Mouse (Mus musculus) WW6 (cell line): ENCODE results near the gene Gm37240.

Source experiments
- DNase-seq: peaks from one replicate; pipeline ENCODE4 v3.0.0-alpha.2; 2013; ENCODE audit warnings: low read depth, low spot score

Gene Gm37240

GRCm38 (mm10) chr3:84481104-84481503 is 1406.2 kb downstream of the Gm37240 start:
- DNase-seq, result no peak

GRCm38 (mm10) chr3:84480006-84480897 is 1407.1 kb downstream of the Gm37240 start, which contains the start of gene Fhdc1:
Gene Fhdc1 (minus strand): TSS chr3:84480429.
- DNase-seq, result no peak

DNA sequence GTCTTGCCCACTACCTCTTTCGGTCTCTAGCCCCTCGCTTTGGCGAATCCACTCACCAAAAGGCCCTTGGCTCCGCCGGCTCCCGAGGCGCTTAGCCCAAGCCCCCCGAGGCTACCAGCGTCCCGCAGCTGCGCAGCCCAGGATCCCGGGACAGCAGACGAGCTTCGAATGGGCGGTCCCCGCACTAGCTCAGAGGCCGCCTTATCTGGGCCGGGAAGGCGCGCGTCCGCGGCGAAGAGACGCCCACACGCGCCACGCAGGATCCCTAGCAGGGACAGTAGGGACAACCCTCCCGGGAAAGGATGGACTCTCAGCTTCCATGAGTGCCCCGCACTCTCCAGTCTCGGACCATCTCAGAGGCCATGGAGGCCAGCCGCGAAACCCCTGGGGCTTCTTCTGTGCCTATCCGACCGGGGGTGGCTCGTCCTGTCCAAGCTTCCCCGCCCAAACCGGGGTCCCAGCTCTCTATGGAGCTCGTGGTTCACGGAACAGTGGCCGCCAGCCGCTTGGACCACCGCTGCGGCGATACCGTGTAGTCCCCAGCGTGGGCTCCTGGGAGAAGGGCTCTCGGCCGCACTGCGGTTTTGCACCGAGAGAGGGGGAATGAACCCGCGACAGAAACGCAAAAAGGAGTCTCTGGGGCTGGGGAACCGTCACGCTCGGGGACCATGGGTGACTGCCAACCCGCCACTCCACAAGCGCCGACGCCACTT is 1407.9 kb downstream of the Gm37240 start:
- DNase-seq, result no peak

DNA sequence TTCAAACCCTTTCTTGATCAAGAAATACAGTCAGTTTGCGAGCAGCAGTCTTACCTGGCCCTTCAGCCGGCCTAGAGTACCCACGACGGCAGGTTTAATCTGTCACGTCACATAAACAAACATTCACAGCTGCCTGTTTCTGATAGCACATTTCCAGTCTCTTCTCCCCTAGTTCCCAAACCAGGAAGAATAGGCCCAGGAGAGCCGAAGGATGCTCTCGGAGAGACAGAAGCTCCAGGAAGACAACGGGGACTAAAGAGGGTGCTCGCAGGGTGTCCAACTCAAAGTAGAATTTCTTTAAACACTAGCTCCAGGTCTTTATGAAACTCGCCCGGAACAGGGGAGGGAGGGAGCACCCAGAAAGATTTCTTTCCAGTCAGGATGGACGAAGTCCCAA is 1408.4 kb downstream of the Gm37240 start:
- DNase-seq, result no peak

DNA sequence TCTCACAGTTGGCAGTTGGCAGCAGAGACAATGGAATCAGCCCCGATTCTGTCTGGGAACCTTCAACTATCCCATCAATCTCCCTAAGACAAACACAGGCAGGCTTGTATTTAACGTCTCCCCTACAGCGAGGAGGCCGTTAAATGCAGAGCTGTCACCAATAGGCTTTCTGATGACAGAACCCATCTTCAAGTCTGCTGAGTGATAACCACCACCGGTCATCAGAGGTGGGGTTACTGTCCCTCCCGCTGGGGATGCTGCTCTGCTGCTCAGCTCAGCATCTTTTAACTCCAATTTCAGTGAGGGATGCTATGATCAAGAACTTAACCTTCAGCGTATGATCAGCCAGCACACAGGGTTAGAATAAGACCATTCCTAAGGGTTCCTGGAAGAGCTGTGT is 1409.1 kb downstream of the Gm37240 start:
- no peak for DNase-seq

DNA sequence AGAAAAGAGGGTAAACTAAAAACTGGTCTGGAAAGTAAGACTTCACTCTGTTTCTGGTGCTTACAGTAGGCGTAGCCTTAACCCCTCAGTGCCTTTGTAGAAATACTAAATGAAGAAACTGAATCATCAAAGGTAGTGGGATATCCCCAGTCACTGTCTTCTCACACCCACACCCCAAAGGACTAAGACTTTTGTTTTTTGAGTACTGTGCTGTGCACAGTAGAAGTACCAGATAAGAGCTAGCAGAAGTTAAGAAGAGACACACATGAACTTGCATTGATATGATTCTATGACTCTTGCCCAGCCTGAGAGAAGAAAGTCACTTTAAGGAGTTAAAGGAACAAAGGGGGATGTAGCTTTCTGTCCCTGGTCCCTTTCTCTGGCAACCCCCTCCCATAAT is 1409.8 kb downstream of the Gm37240 start:
- DNase-seq, result no peak

GRCm38 (mm10) chr3:84474981-84475775 is 1412.1 kb downstream of the Gm37240 start:
- no peak for DNase-seq

DNA sequence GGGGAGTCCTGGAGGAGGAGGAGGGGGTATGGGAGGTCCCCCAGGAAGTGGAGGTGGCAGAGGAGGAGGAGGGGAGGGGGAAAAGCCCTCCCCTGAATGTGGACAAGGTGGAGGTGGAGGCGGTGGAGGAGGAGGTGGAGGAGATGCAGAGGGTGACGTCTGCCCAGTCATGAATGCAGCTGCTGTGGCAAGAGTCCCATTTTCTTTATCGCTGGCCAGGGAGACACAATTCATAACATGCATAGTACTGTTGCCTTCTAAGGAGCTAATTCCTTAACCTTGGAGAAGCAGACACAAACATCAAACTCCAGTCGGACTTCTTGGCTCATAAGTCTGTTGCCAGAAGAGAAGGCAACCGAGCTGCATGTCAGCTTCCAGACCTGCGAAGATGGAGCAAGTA is 1412.9 kb downstream of the Gm37240 start:
- no peak for DNase-seq

- DNase-seq, result no peak
These were observed 1414.4 kb downstream of the Gm37240 start for GRCm38 (mm10) chr3:84472955-84473354.

DNA sequence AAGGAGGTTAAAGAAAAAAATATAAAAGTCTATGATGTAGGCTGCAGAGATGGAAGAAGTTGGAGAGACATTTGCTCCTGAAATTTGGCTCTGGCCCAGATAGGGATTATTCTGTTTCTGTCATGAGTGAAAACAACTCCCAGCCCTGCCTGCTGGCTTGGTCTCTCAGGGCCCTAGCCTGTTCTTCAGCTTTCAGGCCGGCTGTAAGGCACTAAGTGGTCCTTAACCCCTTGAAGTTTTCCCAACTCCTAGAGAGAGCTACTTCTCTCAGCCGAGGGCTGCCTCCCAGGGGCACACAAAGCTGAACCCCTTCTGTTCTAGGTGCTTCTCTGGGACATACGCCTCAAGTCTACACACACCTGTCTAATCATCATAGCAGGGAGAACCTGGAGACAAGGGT is 1414.8 kb downstream of the Gm37240 start:
- no peak for DNase-seq

GRCm38 (mm10) chr3:84471146-84471545 is 1416.2 kb downstream of the Gm37240 start:
- no peak for DNase-seq

GRCm38 (mm10) chr3:84468111-84468453 is 1419.2 kb downstream of the Gm37240 start:
- DNase-seq, result no peak

GRCm38 (mm10) chr3:84467419-84468110 is 1419.8 kb downstream of the Gm37240 start:
- no peak for DNase-seq

GRCm38 (mm10) chr3:84465822-84466500 is 1421.4 kb downstream of the Gm37240 start:
- DNase-seq, result no peak

- no peak for DNase-seq
These were observed 1425.6 kb downstream of the Gm37240 start for GRCm38 (mm10) chr3:84461687-84462086.

GRCm38 (mm10) chr3:84460952-84461351 is 1426.4 kb downstream of the Gm37240 start:
- no peak for DNase-seq

GRCm38 (mm10) chr3:84460499-84460898 is 1426.8 kb downstream of the Gm37240 start:
- DNase-seq, result no peak

DNA sequence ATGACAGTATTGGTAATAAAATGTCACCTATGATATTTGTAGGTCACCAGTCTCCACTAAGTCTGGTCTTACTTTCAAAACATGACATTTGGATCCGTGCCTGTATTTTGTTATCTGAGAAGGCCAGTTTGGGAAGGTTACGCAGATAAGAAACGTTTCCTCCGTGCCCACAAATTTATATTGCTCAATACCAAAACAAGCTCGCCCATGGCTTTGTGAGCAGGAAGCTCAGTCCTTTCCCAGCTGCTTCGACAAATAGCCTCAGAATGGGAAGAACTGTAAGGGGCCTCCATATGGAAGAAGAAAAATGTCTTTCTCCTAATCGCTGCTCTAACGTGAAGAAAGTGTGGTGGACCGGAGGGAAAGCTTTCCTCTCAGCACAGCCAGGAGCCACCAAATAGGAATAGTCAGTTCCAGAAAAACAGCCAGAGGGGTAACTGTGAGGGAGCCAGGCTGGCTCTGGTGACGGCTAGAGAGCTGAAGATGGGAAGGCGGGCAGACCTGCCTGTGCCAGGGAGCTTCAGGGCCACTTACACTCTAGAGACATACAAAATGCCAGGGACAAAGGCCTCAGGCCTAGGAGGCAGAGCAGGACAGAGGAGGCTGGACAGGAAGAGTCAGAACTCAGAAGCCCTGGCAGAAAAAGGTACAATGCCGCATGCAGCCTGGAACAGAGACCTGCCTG is 1431.4 kb downstream of the Gm37240 start:
- DNase-seq, result no peak

DNA sequence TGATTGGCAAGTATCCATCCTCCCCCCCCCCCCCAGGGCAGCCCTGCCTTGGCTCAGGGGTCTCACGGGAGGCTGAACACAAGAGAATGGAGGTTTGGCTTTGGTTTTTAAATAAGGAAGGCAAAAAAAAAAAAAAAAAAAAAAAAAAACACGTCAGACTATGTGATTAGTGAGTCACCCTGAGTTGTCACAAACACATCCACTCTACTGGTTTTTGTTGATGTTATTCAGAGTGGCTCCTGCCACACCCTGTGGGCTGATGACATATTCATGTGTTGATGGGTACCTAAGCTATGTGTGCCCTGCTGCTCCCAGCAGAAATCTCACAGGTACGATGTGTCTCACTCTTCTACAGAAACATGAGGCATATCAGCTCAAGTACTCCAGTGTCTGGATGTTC is 1436.7 kb downstream of the Gm37240 start:
- no peak for DNase-seq

GRCm38 (mm10) chr3:84449015-84449414 is 1438.3 kb downstream of the Gm37240 start:
- no peak for DNase-seq
